Mouse (Mus musculus) olfactory bulb, adult 2 months (tissue): ENCODE data around the gene Srsf12. TPM values are rescaled to one million over a fixed set of nuclear protein-coding genes. Genes with fewer than 3 reads are reported as not detected.

Source experiments
- H3K27ac ChIP-seq: fragments of 200-500 bp; 2 replicates; pipeline ENCODE4 v1.5.1; 2012; ENCODE audit warnings: low read depth, low read length; ENCODE audit not compliant: insufficient read depth
- H3K4me1 ChIP-seq: fragments of 200-500 bp; 2 replicates; pipeline ENCODE4 v1.6.1; 2012; ENCODE audit warnings: low read length; ENCODE audit not compliant: control insufficient read depth, insufficient read depth
- H3K4me3 ChIP-seq: fragments of 200-500 bp; 2 replicates; pipeline ENCODE4 v1.5.1; 2012; ENCODE audit warnings: mild to moderate bottlenecking, low read depth, low read length, moderate library complexity; ENCODE audit not compliant: insufficient read depth
- CTCF ChIP-seq: fragments of 200-500 bp; IDR thresholded peaks from 2 replicates; pipeline ENCODE4 v1.5.1; 2012; ENCODE audit warnings: low read depth, mild to moderate bottlenecking, low read length, moderate library complexity; ENCODE audit not compliant: insufficient read depth
- POLR2A ChIP-seq: fragments of 200-500 bp; IDR thresholded peaks from 2 replicates; pipeline ENCODE4 v1.6.1; 2012; ENCODE audit warnings: mild to moderate bottlenecking, low read depth, low read length, moderate library complexity; ENCODE audit not compliant: insufficient read depth
- WGBS: fragments of 180-500 bp; shearing (Covaris S2); methylation state at CpG from one replicate; pipeline ENCODE4 v1.1.7; 2018; 5-methylcytosine and 5-hydroxymethylcytosine counted together
- polyA plus RNA-seq: library from polyadenylated mRNA; stranded (reverse); fragments of >200 nt; gene quantifications from 2 replicates; pipeline ENCODE4 v1.2.4, GENCODE M21; 2012; ENCODE audit warnings: low replicate concordance; ENCODE audit not compliant: missing spikeins, insufficient read depth, insufficient read length

Gene Srsf12
- polyA plus RNA-seq, 1 experiment, result not detected

- no peak overlapping the region for H3K4me3 ChIP-seq
- H3K27ac ChIP-seq, result no peak overlapping the region
- WGBS, result 23% methylated on average over 7 of the region's 7 CpGs
- TF ChIP-seq CTCF, result no peak
- TF ChIP-seq POLR2A, result no peak
- peaks cover 7% of the 10 kb centered on the region for H3K4me1 ChIP-seq
Observed at GRCm38 (mm10) chr4:33261311-33261753, 52.5 kb downstream of the Srsf12 start.

- H3K27ac ChIP-seq, result no peak overlapping the region
- no peak overlapping the region for H3K4me3 ChIP-seq
- WGBS, result 57% methylated on average over 1 of the region's 1 CpGs
- H3K4me1 ChIP-seq, result peaks cover 7% of the 10 kb centered on the region
- TF ChIP-seq POLR2A (no peak), CTCF (no peak)
Observed at GRCm38 (mm10) chr4:33262897-33263296, 54.1 kb downstream of the Srsf12 start.

GRCm38 (mm10) chr4:33264979-33265726 lies 56.4 kb downstream of the Srsf12 start:
- WGBS, result 87% methylated on average over 11 of the region's 11 CpGs
- no peak overlapping the region for H3K4me3 ChIP-seq
- no peak overlapping the region for H3K27ac ChIP-seq
- H3K4me1 ChIP-seq, result peaks cover 7% of the 10 kb centered on the region
- TF ChIP-seq POLR2A, result no peak
- TF ChIP-seq CTCF, result no peak

- Histone ChIP-seq H3K4me1 (no peaks in the 10 kb centered on the region), H3K4me3 (no peak overlapping the region), H3K27ac (no peak overlapping the region)
- 91% methylated on average over 11 of the region's 11 CpGs for WGBS
- TF ChIP-seq POLR2A, result no peak
- TF ChIP-seq CTCF, result no peak
Observed at GRCm38 (mm10) chr4:33270386-33271314, 61.9 kb downstream of the Srsf12 start.

GRCm38 (mm10) chr4:33273437-33273836 lies 64.6 kb downstream of the Srsf12 start:
- H3K4me3 ChIP-seq, result no peak overlapping the region
- WGBS, result 87% methylated on average over 3 of the region's 3 CpGs
- no peak overlapping the region for H3K27ac ChIP-seq
- no peak for TF ChIP-seq CTCF
- TF ChIP-seq POLR2A, result no peak
- H3K4me1 ChIP-seq, result no peaks in the 10 kb centered on the region

GRCm38 (mm10) chr4:33281891-33282685 lies 73.3 kb downstream of the Srsf12 start:
- no peak overlapping the region for H3K4me3 ChIP-seq
- no peak overlapping the region for H3K27ac ChIP-seq
- no peaks in the 10 kb centered on the region for H3K4me1 ChIP-seq
- WGBS, result 91% methylated on average over 3 of the region's 3 CpGs
- TF ChIP-seq POLR2A, result no peak
- TF ChIP-seq CTCF, result no peak

Other genes with a start within 250 kb of the Srsf12 start
- gene Rragd, start 226.0 kb upstream of the Srsf12 start, polyA plus RNA-seq, result 152 TPM in 1 of 2 replicates, not detected in the other
- not detected in 2 replicates for gene Ube2j1, start 177.6 kb upstream of the Srsf12 start, polyA plus RNA-seq
- not detected in 2 replicates for gene Gabrr2, start 146.0 kb upstream of the Srsf12 start, polyA plus RNA-seq
- not detected in 2 replicates for gene Gabrr1, start 76.5 kb upstream of the Srsf12 start, polyA plus RNA-seq
- not detected in 2 replicates for gene Pm20d2, start 19.3 kb upstream of the Srsf12 start, polyA plus RNA-seq
- gene Pnrc1, start 81.2 kb downstream of the Srsf12 start, polyA plus RNA-seq, result not detected in 2 replicates
- not detected in 2 replicates for gene Rngtt, start 101.3 kb downstream of the Srsf12 start, polyA plus RNA-seq